Mouse (Mus musculus) skeletal muscle tissue, adult 2 months (tissue): ENCODE data around the gene Dip2c.

Experiments used
- DNase-seq: peaks from one replicate; pipeline ENCODE4 v3.0.0-alpha.2; 2012; ENCODE audit warnings: low read depth, low spot score

Dip2c gene

GRCm38 (mm10) chr13:9422876-9423275 lies 146.5 kb downstream of the Dip2c start:
- no peak for DNase-seq

- no peak for DNase-seq
Measured at GRCm38 (mm10) chr13:9424434-9424833, 148.1 kb downstream of the Dip2c start.

GRCm38 (mm10) chr13:9426267-9426666 lies 149.9 kb downstream of the Dip2c start:
- DNase-seq: no peak

DNA sequence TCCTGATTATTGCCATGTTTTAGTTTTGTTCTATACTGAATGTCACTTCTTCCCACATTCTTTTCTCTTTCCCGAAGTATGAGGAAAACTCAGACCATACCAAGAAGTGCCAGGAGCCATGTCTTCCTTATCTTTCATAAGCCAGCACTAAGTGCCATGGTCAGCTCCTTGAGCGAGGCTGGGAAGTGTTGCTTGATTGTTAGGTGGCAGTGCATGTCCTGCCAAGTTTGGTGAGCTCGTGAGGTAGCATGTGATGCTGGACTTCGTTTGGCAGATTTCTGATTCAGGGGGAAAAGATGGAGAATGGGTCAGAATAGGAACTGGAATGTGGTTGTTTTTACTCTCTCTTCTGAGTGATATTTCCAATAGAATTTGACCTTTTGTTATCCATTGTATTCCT lies 150.5 kb downstream of the Dip2c start:
- no peak for DNase-seq

GRCm38 (mm10) chr13:9429884-9430283 lies 153.6 kb downstream of the Dip2c start:
- no peak for DNase-seq

GRCm38 (mm10) chr13:9430724-9431123 lies 154.4 kb downstream of the Dip2c start:
- no peak for DNase-seq

DNA sequence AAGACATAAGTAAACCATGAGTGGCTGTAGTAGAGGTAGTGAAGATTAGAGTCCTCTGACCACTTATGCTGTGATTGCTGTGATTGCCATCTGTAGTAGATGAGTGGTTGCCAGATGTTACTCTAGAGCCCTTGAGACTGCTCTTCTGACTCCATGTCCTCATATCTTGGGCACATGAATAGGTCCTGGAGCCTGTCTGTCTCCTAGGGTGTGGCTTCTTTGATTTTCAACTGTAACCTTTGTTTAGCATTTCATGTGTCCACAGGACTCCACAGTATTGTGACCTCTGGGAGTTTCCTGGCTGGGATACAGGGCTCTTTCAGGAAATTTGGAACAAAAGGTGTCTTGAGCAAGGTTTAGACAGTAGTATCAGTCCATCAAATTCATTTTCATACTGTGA lies 155.1 kb downstream of the Dip2c start:
- no peak for DNase-seq

DNA sequence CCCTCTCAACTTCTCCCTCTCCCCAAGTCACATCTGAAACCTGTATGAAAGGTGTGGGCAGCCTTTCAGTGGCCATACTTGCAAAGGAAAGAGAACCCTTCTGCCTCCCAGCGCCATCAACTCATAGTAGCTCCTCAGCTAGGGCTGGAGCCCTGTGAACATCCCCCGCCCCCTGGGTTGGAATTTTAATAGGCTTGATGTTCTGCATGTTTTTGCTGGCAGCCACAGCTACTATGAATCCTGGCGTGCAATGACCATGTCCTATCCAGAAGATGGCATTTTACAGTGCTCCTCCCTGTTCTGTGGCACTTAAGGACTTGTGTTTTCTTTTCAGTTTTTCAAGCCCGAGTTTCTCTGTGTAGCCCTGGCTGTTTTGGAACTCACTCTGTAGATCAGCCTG lies 166.7 kb downstream of the Dip2c start:
- no peak for DNase-seq

- DNase-seq: no peak
Measured at GRCm38 (mm10) chr13:9445533-9446294, 169.4 kb downstream of the Dip2c start.

DNA sequence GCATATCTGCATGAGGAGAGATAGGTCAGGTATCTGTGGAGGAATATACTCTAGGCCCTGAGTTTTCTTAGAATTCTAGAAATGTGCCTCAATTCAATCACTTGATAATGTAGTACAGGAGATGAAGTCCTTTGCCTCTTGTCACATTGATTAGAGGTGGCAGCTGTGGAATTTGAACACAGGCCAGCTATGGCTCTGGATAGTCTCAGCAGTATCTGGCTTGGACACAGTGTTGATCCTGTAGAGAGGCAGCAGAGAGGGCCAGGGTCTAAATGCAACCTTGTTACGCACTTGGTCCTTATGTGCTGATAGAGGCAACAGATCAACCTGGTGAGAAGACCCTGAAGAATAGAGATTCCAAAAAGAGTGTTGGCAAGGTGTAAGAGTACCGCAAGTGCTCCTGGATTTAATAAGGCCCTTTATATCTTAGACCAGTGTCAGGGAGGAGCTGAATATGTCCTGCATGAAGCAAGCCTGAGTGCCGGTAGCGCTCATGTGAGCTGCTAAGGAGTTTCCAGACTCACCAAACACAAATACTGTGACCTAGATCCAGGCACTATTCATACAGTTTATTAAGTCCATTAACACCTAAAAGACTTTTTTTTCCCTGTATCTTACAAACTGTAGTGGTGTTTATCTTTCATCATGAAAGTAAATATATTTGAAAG lies 170.3 kb downstream of the Dip2c start:
- peak; percentile 36 for DNase-seq

DNA sequence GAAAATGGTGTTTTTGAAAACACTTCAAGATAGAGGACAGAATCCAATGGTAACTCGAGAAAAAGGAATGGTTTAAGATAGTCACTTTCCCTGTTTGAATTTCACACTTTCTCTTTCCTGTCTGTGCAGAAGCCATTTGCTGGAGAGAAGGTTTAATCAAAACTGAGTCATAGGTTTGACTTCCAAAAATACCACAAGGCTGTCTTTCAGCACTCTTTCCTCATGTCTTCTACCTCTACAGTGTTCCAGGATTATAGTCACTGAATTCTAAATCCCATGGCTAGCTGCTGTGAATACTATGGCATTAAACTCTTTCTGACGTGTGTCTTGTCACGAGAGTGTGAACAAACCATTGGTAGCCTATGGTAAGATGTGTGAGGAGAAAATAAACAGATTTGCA lies 173.9 kb downstream of the Dip2c start:
- no peak for DNase-seq

GRCm38 (mm10) chr13:9451952-9452351 lies 175.6 kb downstream of the Dip2c start:
- DNase-seq: no peak

DNA sequence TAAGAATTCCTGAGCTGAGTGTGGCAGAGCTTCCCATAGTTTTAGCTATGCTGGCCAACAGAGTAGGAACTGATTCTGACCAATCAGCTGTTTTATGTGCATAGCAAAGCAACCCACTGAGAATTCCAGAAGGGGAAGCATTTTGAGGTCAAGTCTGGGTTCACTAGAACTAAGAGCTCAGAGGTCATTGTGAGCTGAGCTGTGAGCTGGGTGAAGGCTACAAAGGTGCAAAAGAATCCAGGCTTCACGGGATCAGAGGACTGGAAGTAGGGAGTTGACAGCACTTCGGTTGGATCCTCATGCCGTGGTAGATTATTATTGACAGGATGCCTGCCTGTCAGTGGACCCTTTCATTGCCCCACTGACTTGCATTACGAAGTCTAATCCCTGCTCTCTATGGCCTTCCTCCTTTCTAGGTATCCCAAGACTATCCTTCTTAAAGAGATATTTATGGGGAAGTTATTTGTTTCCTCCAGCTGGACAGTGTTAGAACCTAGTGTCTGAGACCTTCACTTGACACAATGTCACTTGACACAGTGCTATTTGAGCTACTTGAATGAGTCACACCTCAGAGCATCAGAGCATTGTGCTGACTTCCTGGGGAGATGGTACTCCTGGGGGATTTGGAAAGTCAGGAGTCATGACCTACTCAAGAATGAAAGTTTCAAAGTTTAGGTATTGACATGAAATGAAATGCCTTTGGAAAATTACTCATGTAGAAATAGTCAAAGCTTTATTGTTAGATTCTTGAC lies 178.3 kb downstream of the Dip2c start:
- DNase-seq: no peak

DNA sequence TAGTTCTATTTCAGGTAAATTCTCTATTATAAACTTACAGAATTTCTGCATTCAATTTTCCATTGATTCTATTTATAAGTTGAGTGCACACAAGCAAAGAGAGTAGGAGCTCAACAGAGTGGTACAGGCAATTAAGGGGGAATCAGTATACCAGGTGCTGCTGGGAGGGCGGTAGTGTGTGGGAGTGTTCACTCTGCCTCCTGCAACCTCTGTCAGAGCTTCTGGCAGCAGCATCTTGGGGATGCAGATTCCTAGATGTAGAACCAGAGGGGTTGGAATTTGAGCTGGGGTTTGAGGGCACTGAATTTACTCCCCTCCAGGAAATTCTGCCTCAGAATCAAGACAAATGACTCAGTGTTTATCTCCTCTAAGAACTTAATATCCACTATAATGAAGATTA lies 179.7 kb downstream of the Dip2c start:
- DNase-seq: no peak

GRCm38 (mm10) chr13:9457420-9458308 lies 181.3 kb downstream of the Dip2c start:
- no peak for DNase-seq

- DNase-seq: no peak
Measured at GRCm38 (mm10) chr13:9464457-9464856, 188.1 kb downstream of the Dip2c start.

DNA sequence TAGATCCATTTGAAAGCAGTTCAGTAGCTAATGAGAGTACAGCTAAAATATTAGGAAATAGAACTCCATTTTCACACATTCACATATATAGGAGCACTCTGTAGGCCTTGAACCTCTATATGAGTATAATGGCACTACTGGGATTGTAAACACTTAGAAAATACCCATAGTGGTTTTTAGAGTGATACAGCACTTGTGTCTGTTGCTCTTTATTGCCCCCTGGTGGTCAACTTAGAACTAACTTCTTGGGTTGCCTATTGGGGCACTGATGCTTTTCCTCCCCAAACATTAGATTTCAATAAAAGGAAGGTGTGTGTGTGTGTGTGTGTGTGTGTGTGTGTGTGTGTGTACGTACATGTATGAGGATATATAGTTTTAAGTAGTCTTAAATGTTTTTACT lies 190.9 kb downstream of the Dip2c start:
- peak; percentile 52 for DNase-seq

DNA sequence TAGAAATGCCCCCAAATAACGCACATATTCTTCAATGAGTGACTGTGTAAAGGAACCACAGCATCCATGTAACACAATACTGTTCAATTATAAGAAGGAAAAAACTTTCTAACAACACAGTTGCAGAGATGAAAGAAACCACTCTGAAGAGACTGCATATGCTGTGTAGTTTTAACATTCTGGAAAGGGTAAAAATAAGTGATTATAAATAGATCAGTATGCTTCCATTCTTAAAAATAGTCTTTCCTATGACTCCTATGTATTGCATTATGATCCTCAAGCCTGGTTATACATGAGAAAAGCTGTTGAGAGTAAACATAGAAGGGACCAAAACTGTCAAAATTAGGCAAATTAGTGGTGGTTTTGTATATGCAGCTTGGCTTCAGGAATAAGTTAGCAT lies 197.1 kb downstream of the Dip2c start:
- no peak for DNase-seq

- DNase-seq: no peak
Measured at GRCm38 (mm10) chr13:9481722-9482121, 205.4 kb downstream of the Dip2c start.

DNA sequence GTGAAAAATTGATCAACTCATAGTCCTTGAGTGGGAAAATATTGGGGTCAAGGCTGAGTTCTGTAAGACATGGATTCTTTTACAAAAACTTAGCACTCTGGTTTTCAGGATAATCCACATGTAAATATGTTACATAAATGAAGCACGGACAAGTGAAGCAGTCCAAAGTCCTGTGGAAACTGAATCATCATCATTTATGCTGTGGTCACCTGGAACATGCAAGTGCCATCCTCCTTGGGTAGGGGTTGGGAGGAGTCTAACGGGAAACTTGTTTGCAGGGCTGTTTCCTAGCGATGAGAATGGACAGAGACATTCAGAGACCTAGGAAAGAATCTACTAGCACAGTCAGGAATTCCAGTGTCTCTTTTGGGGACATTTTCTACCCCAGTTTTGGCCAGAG lies 213.4 kb downstream of the Dip2c start:
- no peak for DNase-seq

GRCm38 (mm10) chr13:9494726-9495125 lies 218.4 kb downstream of the Dip2c start:
- DNase-seq: no peak
